ENCODE assay signal across 14 mouse cellular contexts in genomic region chr11:59165616-59166241, GRCm38 (mm10). TPM values are rescaled to one million over a fixed set of nuclear protein-coding genes. Genes with fewer than 3 reads are reported as not detected.
DNase-seq lines count a peak whose midpoint lies in the region; ATAC-seq and TF ChIP-seq lines count a peak whose summit lies in the region.
"Had no signal": no experiment of that assay in that cellular context is flagged by ENCODE, and none has a peak within 500 bp of the region (broad histone marks: within the 10 kb centered on the region; RNA-seq: fewer than 3 reads in every experiment).

No protein-coding gene starts in this region.

- peak; percentile 44 for DNase-seq in hindbrain, postnatal 0 days (ENCODE audit: low spot score)
- DNase-seq in neural tube, embryonic 10.5 days (ENCODE audit: extremely low spot score, low spot score) = no peak
- peak; percentile 34 for DNase-seq in c-Kit-positive CD71-positive TER-119-positive erythroid progenitor cells, embryonic 14.5 days (ENCODE audit: low spot score)
- no peak for DNase-seq in stomach, postnatal 0 days (ENCODE audit: low spot score)
- no peak for DNase-seq in left cerebral cortex, postnatal 14 days (ENCODE audit: low spot score in 2 of 2)
- DNase-seq in left cerebral cortex, postnatal 4 days = no peak
- DNase-seq: heart, adult 18-20 months had no signal

- H3K4me2 ChIP-seq in hindbrain, postnatal 0 days (ENCODE audit: low read depth, low read length) = no peak overlapping the region
- no peak overlapping the region for H3K4me2 ChIP-seq in hindbrain, embryonic 12.5 days (replicated peaks)
- no peak overlapping the region for H3K4me2 ChIP-seq in neural tube, embryonic 15.5 days
- no peak overlapping the region for H3K4me2 ChIP-seq in stomach, postnatal 0 days (replicated peaks; ENCODE audit: low read depth)
- H3K4me2 ChIP-seq: lung, embryonic 15.5 days; midbrain, embryonic 13.5 days had no signal

- no peak overlapping the region for H3K4me3 ChIP-seq in hindbrain, postnatal 0 days (ENCODE audit: low read length)
- no peak overlapping the region for H3K4me3 ChIP-seq in hindbrain, embryonic 12.5 days
- no peak overlapping the region for H3K4me3 ChIP-seq in neural tube, embryonic 15.5 days (replicated peaks)
- H3K4me3 ChIP-seq in stomach, postnatal 0 days (ENCODE audit: low read depth, low read length) = no peak overlapping the region
- H3K4me3 ChIP-seq: lung, embryonic 15.5 days; midbrain, embryonic 13.5 days had no signal

- H3K4me1 ChIP-seq in hindbrain, postnatal 0 days (ENCODE audit: insufficient read depth, low read length) = peaks cover 16% of the 10 kb centered on the region; the same call in 1 of the 2 replicates
- H3K4me1 ChIP-seq in hindbrain, embryonic 12.5 days = peaks cover 19% of the 10 kb centered on the region
- H3K4me1 ChIP-seq in neural tube, embryonic 15.5 days = peaks cover 20% of the 10 kb centered on the region
- 0 out of 2 replicates have a peak, but pooled peaks cover 3% of the 10 kb centered on the region for H3K4me1 ChIP-seq in stomach, postnatal 0 days (replicated peaks; ENCODE audit: control insufficient read depth, insufficient read depth)

- H3K9ac ChIP-seq in hindbrain, postnatal 0 days (replicated peaks; ENCODE audit: low read length) = no peak overlapping the region
- no peak overlapping the region for H3K9ac ChIP-seq in hindbrain, embryonic 12.5 days
- no peak overlapping the region for H3K9ac ChIP-seq in neural tube, embryonic 15.5 days (replicated peaks)
- H3K9ac ChIP-seq in stomach, postnatal 0 days (ENCODE audit: low read length) = no peak overlapping the region
- H3K9ac ChIP-seq: lung, embryonic 15.5 days; midbrain, embryonic 13.5 days had no signal

- H3K36me3 ChIP-seq in hindbrain, postnatal 0 days (ENCODE audit: insufficient read depth, low read length) = no peaks in the 10 kb centered on the region
- no peaks in the 10 kb centered on the region for H3K36me3 ChIP-seq in hindbrain, embryonic 12.5 days
- no peaks in the 10 kb centered on the region for H3K36me3 ChIP-seq in neural tube, embryonic 15.5 days
- H3K36me3 ChIP-seq in stomach, postnatal 0 days (ENCODE audit: control insufficient read depth, insufficient read depth, low read length) = no peaks in the 10 kb centered on the region
- H3K36me3 ChIP-seq: lung, embryonic 15.5 days; midbrain, embryonic 13.5 days had no signal

- no peak for TF ChIP-seq EP300 in stomach, postnatal 0 days (optimal IDR thresholded peaks at IDR 0.05)

- no peaks in the 10 kb centered on the region for H3K27me3 ChIP-seq in hindbrain, postnatal 0 days (ENCODE audit: insufficient read depth, low read length)
- no peaks in the 10 kb centered on the region; the same call in none of the 2 replicates for H3K27me3 ChIP-seq in hindbrain, embryonic 12.5 days
- H3K27me3 ChIP-seq in neural tube, embryonic 15.5 days (replicated peaks) = no peaks in the 10 kb centered on the region
- no peaks in the 10 kb centered on the region for H3K27me3 ChIP-seq in stomach, postnatal 0 days (ENCODE audit: control insufficient read depth, insufficient read depth, low read length)
- H3K27me3 ChIP-seq: lung, embryonic 15.5 days; midbrain, embryonic 13.5 days had no signal

- H3K27ac ChIP-seq in hindbrain, postnatal 0 days = peak overlapping the region; percentile 51; the same call in 1 of the 2 replicates
- H3K27ac ChIP-seq in hindbrain, embryonic 12.5 days = no peak overlapping the region
- peak overlapping the region; percentile 51; the same call in 1 of the 2 replicates for H3K27ac ChIP-seq in neural tube, embryonic 15.5 days (replicated peaks)
- H3K27ac ChIP-seq in stomach, postnatal 0 days (replicated peaks) = peak overlapping the region; percentile 35; the same call in 1 of the 2 replicates
- H3K27ac ChIP-seq: lung, embryonic 15.5 days; midbrain, embryonic 13.5 days had no signal

- no peaks in the 10 kb centered on the region for H3K9me3 ChIP-seq in hindbrain, postnatal 0 days (ENCODE audit: low read length)
- no peaks in the 10 kb centered on the region for H3K9me3 ChIP-seq in hindbrain, embryonic 12.5 days (replicated peaks)
- no peaks in the 10 kb centered on the region for H3K9me3 ChIP-seq in neural tube, embryonic 15.5 days (replicated peaks)
- no peaks in the 10 kb centered on the region for H3K9me3 ChIP-seq in stomach, postnatal 0 days (ENCODE audit: control insufficient read depth, low read length)
- H3K9me3 ChIP-seq: lung, embryonic 15.5 days; midbrain, embryonic 13.5 days had no signal

- no peak for TF ChIP-seq CTCF in hindbrain, postnatal 0 days (IDR thresholded peaks at IDR 0.05; ENCODE audit: low read depth)
- TF ChIP-seq CTCF in stomach, postnatal 0 days (IDR thresholded peaks at IDR 0.05; ENCODE audit: low read depth) = no peak

- no peak for ATAC-seq in hindbrain, postnatal 0 days
- no peak for ATAC-seq in hindbrain, embryonic 12.5 days (ENCODE audit: low FRiP score)
- ATAC-seq in neural tube, embryonic 15.5 days (ENCODE audit: low FRiP score) = no peak
- no peak for ATAC-seq in stomach, postnatal 0 days (ENCODE audit: low FRiP score, low TSS enrichment)
- ATAC-seq: activated CD4-positive, CD25-positive, alpha-beta regulatory T cell, adult 4 months; intestine, embryonic 16.5 days; midbrain, embryonic 13.5 days had no signal

- WGBS in hindbrain, postnatal 0 days = 15% methylated on average over 2 of the region's 2 CpGs
- WGBS in hindbrain, embryonic 12.5 days = 51% methylated on average over 2 of the region's 2 CpGs
- 40% methylated on average over 1 of the region's 2 CpGs for WGBS in neural tube, embryonic 15.5 days
- WGBS in stomach, postnatal 0 days = 55% methylated on average over 2 of the region's 2 CpGs

- intact Hi-C loops in left cerebral cortex, postnatal 14 days (cut with DNase I) = no loop called here
- intact Hi-C loops in left cerebral cortex, postnatal 4 days (cut with DNase I) = no loop called here

RNA-seq across cellular contexts. Expression of gene Iba57, which starts 2.2 kb away (rescaled TPM):
- 13.3 and 14.8 TPM in 2 replicates for total RNA-seq in hindbrain, postnatal 0 days (2014; rRNA removed)
- polyA plus RNA-seq in hindbrain, postnatal 0 days (2015; fragmentation: Nextera tagmentation; extraction: Ambion mirVana) = 9.3 and 10.7 TPM in 2 replicates
- 6.6 and 7.5 TPM in 2 replicates for polyA plus RNA-seq in hindbrain, embryonic 12.5 days (2016; fragmentation: Nextera tagmentation; extraction: Ambion mirVana)
- 7.5 and 8.3 TPM in 2 replicates for polyA plus RNA-seq in neural tube, embryonic 15.5 days (2015; fragmentation: Nextera tagmentation; extraction: Ambion mirVana)
- polyA plus RNA-seq in stomach, postnatal 0 days (2015; fragmentation: Nextera tagmentation; extraction: Ambion mirVana) = 5.5 and 5.9 TPM in 2 replicates
- 10 to 100 TPM in 1 of 2 experiments, 1 to 10 TPM in 1; 9.8 to 10.0 TPM for total RNA-seq in left cerebral cortex, postnatal 14 days (2021)
- 10 to 100 TPM in 1 of 2 experiments, 1 to 10 TPM in 1; 8.9 to 13.1 TPM for total RNA-seq in left cerebral cortex, postnatal 4 days (2021)

RNA-seq across cellular contexts. Expression of gene Gjc2, which starts 17.3 kb away (rescaled TPM):
- 2.3 and 3.2 TPM in 2 replicates for total RNA-seq in hindbrain, postnatal 0 days (2014; rRNA removed)
- 0.38 and 0.76 TPM in 2 replicates for polyA plus RNA-seq in hindbrain, postnatal 0 days (2015; fragmentation: Nextera tagmentation; extraction: Ambion mirVana)
- 0.27 and 0.28 TPM in 2 replicates for polyA plus RNA-seq in hindbrain, embryonic 12.5 days (2016; fragmentation: Nextera tagmentation; extraction: Ambion mirVana)
- polyA plus RNA-seq in neural tube, embryonic 15.5 days (2015; fragmentation: Nextera tagmentation; extraction: Ambion mirVana) = 0.29 and 0.42 TPM in 2 replicates
- polyA plus RNA-seq in stomach, postnatal 0 days (2015; fragmentation: Nextera tagmentation; extraction: Ambion mirVana) = 2.1 and 2.4 TPM in 2 replicates
- 10 to 100 TPM in 1 of 2 experiments, 1 to 10 TPM in 1; 7.9 to 14.2 TPM for total RNA-seq in left cerebral cortex, postnatal 14 days (2021)
- total RNA-seq in left cerebral cortex, postnatal 4 days (2021) = under 1 TPM; 0.86 to 0.89 TPM
- polyA plus RNA-seq: activated CD4-positive, CD25-positive, alpha-beta regulatory T cell, adult 4 months; midbrain, embryonic 13.5 days; neural tube, embryonic 14.5 days had no signal

RNA-seq across cellular contexts. Expression of gene Guk1, which starts 26.3 kb away (rescaled TPM):
- total RNA-seq in hindbrain, postnatal 0 days (2014; rRNA removed) = 124 TPM in 2 replicates
- polyA plus RNA-seq in hindbrain, postnatal 0 days (2015; fragmentation: Nextera tagmentation; extraction: Ambion mirVana) = 258 and 271 TPM in 2 replicates
- 107 and 112 TPM in 2 replicates for polyA plus RNA-seq in hindbrain, embryonic 12.5 days (2016; fragmentation: Nextera tagmentation; extraction: Ambion mirVana)
- 225 and 262 TPM in 2 replicates for polyA plus RNA-seq in neural tube, embryonic 15.5 days (2015; fragmentation: Nextera tagmentation; extraction: Ambion mirVana)
- 176 and 182 TPM in 2 replicates for polyA plus RNA-seq in stomach, postnatal 0 days (2015; fragmentation: Nextera tagmentation; extraction: Ambion mirVana)
- total RNA-seq in left cerebral cortex, postnatal 14 days (2021) = 100 to 1,000 TPM; 113 to 118 TPM
- total RNA-seq in left cerebral cortex, postnatal 4 days (2021) = 100 to 1,000 TPM in 1 of 2 experiments, 10 to 100 TPM in 1; 93.9 to 107 TPM

RNA-seq across cellular contexts. Expression of gene Obscn, which starts 29.5 kb away (rescaled TPM):
- 2.3 and 2.8 TPM in 2 replicates for total RNA-seq in hindbrain, postnatal 0 days (2014; rRNA removed)
- 0.30 and 0.41 TPM in 2 replicates for polyA plus RNA-seq in hindbrain, postnatal 0 days (2015; fragmentation: Nextera tagmentation; extraction: Ambion mirVana)
- polyA plus RNA-seq in hindbrain, embryonic 12.5 days (2016; fragmentation: Nextera tagmentation; extraction: Ambion mirVana) = 0.28 and 0.39 TPM in 2 replicates
- polyA plus RNA-seq in neural tube, embryonic 15.5 days (2015; fragmentation: Nextera tagmentation; extraction: Ambion mirVana) = 0.72 and 0.91 TPM in 2 replicates
- 0.24 and 0.28 TPM in 2 replicates for polyA plus RNA-seq in stomach, postnatal 0 days (2015; fragmentation: Nextera tagmentation; extraction: Ambion mirVana)
- total RNA-seq in left cerebral cortex, postnatal 14 days (2021) = 1 to 10 TPM; 1.5 to 1.9 TPM
- total RNA-seq in left cerebral cortex, postnatal 4 days (2021) = 1 to 10 TPM; 4.4 to 4.7 TPM
- polyA plus RNA-seq: activated CD4-positive, CD25-positive, alpha-beta regulatory T cell, adult 4 months had no signal

RNA-seq across cellular contexts. Expression of gene Mrpl55, which starts 36.6 kb away (rescaled TPM):
- 88.3 and 90.6 TPM in 2 replicates for total RNA-seq in hindbrain, postnatal 0 days (2014; rRNA removed)
- polyA plus RNA-seq in hindbrain, postnatal 0 days (2015; fragmentation: Nextera tagmentation; extraction: Ambion mirVana) = 119 and 123 TPM in 2 replicates
- 76.1 and 84.6 TPM in 2 replicates for polyA plus RNA-seq in hindbrain, embryonic 12.5 days (2016; fragmentation: Nextera tagmentation; extraction: Ambion mirVana)
- polyA plus RNA-seq in neural tube, embryonic 15.5 days (2015; fragmentation: Nextera tagmentation; extraction: Ambion mirVana) = 99.3 and 103 TPM in 2 replicates
- 90.3 and 90.9 TPM in 2 replicates for polyA plus RNA-seq in stomach, postnatal 0 days (2015; fragmentation: Nextera tagmentation; extraction: Ambion mirVana)
- total RNA-seq in left cerebral cortex, postnatal 14 days (2021) = 10 to 100 TPM; 38.5 to 39.9 TPM
- 10 to 100 TPM; 28.8 to 33.5 TPM for total RNA-seq in left cerebral cortex, postnatal 4 days (2021)

Comparison
In these comparisons a context has a peak if more than half of its experiments do, and no peak if none do; other contexts are left out.
1. DNase-seq: peak in hindbrain, postnatal 0 days (single experiment) and c-Kit-positive CD71-positive TER-119-positive erythroid progenitor cells, embryonic 14.5 days (single experiment); none in neural tube, embryonic 10.5 days (single experiment), stomach, postnatal 0 days (single experiment), left cerebral cortex, postnatal 14 days (0 of 2) and left cerebral cortex, postnatal 4 days (single experiment).